Mouse (Mus musculus) T-helper 1 cell (primary cell): ENCODE measurements around the gene Krt24.

Experiments used
- in situ Hi-C: fragments of 300-600 bp; cut with MboI, MseI; formaldehyde crosslinking; loops from one replicate; pipeline ENCODE4 v1.15.1; 2025; ENCODE audit warnings: high pct_unique_total_duplicates

The Krt24 gene

DNA sequence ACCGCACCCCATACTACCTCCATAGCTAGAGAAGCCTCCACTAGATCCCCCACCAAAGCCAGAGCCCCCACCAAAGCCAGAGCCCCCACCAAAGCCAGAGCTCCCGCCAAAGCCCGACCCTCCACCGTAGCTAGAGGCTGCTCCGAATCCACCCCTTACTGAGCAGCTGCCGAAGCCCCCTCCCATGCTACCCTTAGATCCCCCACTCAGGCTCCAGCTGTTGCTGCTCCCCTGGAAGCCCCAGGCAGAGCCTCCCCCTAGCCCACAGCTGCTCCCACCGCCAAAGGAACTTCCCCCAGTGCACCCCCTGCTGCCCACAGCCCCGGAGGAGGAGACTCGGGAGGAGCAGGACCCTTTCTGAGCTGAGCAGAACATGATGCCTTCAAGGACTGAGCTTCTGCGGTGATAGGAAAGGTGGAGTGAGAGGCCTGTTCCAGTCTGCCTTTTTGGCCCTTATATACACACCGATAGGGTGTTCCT lies at the start of gene Krt24:
Gene Krt24 (minus strand): TSS at position 430 of the 480 bp plus-strand sequence.
- in situ Hi-C loops, result no loop called here

DNA sequence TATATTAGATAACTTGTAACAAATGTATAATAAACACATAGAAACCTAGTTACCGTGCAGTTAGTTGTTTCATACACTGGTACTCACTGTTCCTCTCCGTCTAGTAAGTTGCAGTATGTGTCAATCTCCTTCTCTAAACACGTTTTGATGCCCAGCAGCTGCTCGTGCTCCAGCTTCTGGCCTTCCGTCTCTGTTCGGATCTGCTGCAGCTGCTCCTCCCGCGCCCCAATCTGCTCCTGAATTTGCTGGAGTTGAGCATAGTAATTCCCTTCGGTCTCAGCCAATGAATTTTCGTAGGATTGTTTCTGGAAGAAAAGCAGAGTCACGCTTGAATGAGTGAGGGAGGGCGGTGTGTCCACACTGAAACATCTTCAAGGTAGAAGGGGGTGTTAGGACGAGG lies 48.4 kb upstream of the Krt24 start:
- in situ Hi-C loops, result no loop called here

DNA sequence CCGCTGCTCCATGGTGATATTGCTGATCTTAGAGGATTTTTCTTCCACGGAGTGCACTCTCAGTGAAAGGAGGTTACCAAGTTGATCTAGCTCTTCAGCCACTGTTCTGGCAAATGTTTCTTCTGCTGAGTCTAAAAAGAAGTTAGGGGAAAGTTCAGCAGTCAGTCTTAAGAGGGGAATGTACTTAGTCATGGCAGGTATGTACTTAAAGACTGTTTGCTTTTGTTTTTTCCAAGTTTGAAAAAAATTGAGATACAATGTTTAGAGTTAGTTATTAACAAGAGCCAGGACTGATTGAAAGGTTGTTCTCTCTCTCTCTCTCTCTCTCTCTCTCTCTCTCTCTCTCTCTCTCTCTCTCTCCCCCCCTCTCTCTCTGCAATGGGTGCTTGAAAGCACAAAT lies 44.6 kb upstream of the Krt24 start:
- in situ Hi-C loops, result no loop called here

DNA sequence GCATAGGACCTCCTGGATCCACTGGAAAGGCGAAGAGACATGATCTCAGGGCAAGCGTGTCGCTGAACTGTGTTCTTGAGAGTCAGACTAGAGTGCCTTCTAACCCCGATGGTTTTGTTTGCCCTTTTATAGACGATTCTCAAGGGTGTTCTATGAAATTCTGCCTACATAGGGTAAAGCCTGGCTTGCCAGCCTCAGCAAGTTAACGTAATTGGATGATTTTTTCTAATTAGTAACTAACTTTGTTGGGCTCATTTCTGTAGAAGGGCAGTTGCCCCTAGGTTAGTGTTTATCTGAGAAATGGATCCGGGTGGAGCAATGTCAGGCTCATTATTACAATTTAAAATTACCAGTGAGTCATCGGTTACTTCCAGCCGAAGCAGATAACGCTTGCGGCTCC lies 37.8 kb upstream of the Krt24 start, which contains the start of gene Krt25:
Gene Krt25 (minus strand): TSS at position 101 of the 400 bp plus-strand sequence.
- in situ Hi-C loops, result no loop called here

DNA sequence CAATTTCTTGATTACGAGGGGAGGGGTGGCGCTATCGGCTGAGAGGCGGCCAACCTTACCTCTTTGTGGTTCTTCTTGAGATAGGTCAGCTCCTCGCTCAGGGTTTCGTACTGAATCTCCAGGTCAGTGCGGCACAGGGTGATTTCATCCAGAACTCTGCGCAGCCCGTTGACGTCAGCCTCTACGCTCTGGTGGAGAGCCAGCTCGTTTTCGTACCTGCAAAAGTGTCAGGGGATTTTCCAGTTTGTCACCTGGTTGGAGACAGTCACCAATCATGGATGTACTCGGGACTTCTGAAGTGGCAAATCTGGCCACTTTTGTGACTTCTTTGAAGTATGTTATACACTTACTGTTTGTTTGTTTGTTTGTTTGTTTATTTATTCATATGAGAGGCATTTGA lies 36.0 kb upstream of the Krt24 start:
- in situ Hi-C loops, result no loop called here

DNA sequence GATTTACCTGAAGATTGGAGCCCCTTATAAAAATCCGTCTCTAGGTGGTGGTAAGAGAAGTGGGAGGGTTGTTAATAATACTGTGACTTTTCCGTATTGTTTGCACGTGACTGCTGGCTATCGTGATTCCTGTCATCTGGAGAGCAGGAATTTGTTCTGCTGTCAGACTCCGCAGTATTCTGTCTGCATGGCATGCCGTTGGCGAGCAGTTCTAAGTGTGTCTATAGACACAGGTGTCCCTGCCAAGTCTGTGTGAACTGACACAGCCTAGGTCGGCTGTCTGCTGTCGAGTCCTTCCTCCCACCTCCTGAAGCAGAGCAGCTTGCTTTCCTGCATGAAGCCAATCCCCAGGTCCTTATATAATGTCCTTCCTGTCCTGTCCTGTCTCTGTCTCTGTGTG lies 34.1 kb upstream of the Krt24 start:
- in situ Hi-C loops, result no loop called here

DNA sequence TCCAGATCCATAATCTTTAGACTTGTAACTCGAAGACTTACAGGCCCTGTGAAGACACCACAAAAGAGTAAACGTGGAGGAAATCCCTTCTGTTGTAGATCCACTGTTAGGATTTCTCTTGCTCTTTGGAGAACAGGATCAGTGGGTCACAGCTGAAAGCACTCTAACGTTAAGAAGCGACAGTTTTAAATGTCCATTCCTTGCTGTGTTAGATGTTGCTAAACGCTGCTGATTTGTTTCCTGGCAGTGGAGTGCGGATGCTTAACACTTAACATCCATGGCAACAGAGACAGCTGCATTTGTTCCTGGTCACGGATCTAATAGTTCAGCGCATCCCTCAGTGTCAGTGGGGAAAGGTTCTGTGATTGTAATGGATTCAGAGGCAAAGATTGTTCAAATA lies 31.5 kb upstream of the Krt24 start:
- in situ Hi-C loops, result no loop called here

DNA sequence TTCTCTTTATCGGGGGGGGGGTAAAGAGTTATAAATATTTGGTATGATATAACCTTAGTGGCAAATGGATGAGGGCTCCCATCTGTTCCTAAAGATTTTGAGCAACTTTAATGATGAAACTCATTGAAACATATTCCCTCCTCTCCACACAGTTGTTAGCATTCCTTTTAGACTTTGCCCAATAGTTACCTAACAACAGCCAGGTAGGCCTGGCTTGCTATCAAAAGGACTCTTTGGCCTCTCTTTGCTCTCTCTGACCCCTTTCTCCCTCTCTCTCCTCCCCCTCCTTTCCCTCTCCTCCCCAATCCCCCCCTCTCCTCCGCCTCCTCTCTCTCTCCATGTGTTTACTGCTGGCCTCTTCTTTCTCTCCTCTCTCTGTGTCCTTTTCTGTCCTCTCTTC lies 29.5 kb upstream of the Krt24 start:
- in situ Hi-C loops, result no loop called here

DNA sequence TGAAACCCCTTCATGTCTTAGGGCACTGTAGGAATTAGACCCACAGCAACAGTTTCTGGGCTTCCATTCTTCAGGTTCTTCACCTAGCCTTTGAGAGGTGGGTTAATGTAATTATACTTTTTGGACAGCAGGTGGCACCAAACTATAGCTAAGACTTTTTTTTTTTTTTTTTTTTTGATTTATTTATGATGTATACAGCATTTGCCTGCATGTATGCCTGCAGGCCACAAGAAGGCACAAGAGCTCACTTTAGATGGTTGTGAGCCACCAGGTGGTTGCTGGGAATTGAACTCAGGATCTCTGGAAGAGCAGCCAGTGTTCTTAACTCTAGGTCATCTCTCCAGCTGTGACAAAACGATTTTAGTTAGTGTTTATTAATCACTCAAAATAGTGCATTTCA lies 25.8 kb upstream of the Krt24 start:
- in situ Hi-C loops, result no loop called here

DNA sequence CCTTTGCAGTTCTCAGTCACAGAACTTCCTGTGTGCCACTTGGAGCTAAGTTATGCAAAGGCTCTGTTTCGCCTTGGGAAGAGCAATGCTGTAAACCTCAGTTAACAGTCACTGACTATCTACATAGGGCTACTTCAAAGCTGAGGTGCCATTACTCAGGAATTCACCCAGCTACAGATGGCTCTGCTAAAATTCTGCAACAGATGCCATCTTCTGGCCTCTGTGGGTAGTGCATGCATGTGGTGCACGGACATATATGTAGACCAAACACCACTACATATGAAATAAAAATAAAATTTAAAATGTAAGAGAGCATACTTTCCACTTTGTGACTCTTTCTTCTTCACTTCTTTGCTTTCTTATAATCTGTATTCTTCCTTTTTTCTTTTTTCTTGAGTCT lies 22.5 kb upstream of the Krt24 start:
- in situ Hi-C loops, result no loop called here

DNA sequence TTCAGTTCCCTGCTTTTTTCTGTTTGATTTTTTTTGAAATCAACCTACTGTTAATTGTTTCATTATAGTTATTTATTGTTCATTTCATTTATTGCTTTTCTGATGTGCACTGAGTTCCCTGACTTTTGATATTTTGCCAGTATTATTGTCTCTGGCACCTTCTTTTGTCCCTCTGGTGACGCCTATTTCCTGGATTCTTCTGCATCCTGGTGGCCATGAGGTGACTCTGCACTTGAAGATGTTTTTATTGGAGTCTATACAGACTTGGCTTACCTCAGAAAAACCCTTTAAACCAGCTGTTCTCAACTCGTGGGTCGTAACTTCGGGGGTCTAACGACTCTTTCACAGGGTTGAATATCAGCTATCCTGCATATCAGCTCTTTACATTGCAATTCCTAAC lies 10.0 kb upstream of the Krt24 start:
- in situ Hi-C loops, result no loop called here

DNA sequence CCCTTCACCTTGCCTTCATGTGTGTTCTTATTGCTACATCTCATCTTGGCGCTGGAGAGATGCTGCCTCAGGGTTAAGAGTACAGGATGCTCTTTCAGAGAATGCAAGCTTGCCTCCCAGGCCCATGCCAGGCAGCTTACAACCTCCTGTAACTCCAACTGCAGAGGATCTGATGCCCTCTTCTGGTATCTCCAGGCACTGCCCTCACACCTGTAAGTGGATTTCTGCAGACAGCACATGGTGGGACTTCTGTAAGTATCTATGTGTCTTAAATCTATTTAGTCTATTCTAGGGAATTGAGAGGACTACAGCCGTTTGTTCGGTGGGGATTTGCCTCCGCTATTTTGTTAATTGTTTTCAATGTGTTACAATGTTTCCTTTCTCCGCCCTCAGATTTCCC lies 7.8 kb upstream of the Krt24 start:
- in situ Hi-C loops, result loop anchor here (5.0 kb wide), 2 partner anchors 46 to 96 kb away; no protein-coding TSS in a partner anchor

DNA sequence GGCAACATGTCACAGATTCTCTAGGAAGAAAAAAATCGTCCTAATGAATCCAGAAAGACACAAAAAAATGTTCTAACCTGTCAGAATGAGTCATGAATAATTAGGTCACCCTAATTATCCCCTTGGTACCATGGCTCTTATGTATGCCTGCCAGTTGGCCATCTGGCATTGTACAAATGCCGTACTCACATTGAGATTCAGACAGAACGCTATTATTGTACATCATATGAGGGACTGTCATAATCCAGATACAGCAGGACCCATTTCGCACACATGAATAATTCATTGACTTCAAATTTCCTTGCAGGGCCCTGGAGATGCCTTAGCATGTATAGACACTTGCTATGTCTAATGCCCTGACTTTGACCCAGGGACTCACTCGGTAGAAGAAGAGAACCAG lies 1.1 kb downstream of the Krt24 start:
- in situ Hi-C loops, result no loop called here

DNA sequence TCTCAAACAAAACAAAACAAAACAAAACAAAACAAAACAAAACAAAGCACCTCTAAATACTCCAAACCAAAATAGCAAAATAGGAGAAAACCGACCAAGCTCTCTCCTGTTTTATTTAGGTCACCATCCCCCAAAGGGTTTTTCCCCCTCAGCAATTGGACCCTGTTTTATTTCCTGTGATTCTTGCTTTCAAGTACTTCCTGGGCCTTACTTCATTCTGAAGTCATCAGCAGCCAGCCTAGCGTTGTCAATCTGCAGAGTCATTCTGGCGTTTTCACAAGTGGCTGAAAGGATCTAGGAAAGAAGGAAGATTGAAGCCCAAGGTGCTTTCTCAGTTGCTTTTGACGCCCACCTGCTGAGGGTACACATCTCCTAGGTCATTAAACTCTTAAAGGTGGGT lies 1.7 kb downstream of the Krt24 start:
- in situ Hi-C loops, result no loop called here

DNA sequence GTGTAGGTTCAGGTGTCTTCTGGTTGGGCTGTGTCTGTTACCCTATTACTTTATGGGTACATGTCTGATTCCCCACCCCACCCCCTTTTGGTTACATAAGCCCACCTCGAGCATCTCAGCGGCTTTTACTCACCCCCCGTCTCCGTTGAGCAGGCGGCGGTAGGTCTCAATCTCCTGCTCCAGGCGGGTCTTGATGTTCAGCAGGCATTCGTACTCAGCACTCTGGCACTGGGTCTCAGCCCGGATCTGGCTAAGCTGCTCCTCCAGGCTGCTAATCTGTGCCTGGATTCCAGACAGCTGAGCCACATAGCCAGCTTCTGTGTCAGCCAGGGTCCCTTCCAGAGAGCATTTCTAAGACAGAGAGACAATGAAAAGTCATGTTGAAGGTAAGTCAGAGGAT lies 3.9 kb downstream of the Krt24 start:
- in situ Hi-C loops, result no loop called here

DNA sequence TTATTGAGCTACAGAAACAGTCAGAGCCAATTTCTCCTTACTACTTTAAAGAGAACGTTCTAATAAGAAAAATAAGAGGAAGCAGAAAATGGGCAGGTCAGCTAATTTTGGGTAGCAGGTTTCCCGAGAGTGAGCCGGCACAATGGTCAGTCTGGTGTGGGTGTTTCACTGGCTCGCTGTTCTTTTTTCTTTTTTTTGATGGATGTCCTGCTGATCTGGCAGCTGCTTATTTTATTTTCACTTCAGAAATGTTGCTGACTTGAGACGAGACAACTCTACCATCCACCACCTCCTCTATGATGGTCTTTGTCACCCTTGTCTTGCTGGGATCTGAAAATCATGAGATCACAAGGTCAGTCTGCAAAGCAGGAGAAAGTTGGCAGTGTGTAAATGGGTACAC lies 5.1 kb downstream of the Krt24 start:
- in situ Hi-C loops, result no loop called here

DNA sequence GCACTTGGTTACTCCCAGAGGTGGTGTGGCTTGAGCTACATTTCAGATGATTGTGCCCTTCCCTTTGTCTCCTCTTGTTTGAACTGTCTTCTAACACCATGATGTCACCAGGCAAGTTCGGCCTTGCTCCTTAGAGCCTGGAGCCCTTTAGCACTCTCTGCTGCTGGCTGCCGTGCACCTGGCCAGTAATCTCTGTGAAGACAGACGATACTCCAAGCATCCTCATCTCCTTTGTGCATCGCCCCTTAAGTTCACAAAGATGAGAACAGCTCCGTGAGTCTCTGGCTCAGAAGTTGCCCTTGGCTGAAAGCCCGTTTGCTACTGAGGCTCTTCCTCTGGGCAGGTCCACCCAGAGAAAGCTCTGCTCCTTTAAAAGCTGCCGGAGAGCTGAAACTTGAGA lies 8.3 kb downstream of the Krt24 start:
- in situ Hi-C loops, result no loop called here

DNA sequence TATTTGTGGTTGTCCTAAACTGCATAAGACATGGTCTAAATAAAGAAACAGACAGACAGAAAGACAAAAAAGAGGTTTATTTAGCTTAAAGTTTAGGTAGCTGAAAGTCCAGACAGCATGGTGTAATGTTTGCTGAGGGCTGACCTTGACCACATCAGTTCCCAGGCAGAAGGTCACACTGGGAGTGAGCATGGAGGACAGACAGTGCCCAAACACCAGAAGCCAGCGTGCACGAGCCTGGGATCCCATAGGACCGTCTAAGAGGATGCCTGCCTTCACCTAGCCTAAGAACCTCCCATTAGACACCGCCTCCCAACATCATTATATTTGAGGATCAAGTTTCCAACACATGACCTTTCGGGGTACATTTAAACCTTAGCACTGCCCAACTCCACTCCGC lies 9.4 kb downstream of the Krt24 start:
- in situ Hi-C loops, result no loop called here

DNA sequence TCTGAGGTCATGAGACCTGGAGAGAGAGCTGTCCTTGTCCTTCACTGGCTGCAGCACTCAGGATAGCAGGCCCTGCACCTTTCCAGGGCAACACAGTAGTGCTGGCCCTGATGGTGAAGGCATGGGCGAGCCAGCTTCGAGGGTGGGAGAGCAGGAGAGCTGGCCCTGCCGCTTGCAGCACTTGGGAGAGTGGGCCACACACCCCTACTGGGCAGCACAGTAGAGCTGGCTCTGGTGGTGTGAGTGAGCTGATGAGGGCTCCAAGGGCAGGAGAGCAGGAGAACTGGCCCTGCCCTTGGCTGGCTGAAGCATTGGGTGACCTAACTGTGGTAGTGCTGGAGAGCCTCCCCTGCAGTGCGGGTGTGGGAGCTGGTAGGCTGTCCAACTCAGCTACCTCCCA lies 12.3 kb downstream of the Krt24 start:
- in situ Hi-C loops, result no loop called here

DNA sequence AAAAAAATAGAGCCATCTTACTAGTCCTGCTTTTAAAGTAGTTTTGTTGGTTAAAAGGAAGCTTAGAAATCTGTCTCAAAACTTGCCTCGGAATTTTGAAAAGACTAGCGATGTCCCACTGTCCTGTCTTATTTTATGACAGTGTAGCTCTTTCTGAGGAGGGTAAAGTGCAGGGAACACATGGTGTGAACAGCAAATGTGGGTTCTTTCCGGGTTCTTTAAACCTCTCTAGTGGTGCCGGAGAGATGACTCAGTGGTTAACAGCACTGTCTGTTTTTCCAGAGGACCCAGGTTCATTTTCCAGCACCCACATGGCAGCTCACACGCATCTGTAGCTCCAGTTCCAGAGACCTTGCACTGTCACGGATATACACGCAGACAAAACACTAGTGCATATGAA lies 15.9 kb downstream of the Krt24 start:
- in situ Hi-C loops, result no loop called here

DNA sequence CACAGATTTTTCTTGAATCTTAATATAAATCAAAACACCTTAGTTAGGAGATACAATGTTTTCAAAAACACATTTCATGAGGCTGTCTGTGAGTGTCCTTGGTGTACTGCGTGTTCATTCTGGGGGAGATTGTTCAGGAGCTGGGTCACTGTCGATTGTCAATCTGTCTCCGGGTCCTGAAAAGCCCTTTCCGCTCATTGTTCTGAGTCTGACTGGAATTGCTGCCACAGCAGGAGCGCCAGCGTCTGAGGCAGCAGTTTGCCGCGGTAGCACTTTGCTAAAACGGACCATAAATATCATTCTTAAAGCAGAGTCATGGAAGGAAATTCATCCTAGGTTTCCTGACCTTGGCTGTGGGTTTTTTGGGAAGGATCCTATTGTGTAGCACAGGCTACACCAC lies 19.3 kb downstream of the Krt24 start:
- in situ Hi-C loops, result no loop called here

DNA sequence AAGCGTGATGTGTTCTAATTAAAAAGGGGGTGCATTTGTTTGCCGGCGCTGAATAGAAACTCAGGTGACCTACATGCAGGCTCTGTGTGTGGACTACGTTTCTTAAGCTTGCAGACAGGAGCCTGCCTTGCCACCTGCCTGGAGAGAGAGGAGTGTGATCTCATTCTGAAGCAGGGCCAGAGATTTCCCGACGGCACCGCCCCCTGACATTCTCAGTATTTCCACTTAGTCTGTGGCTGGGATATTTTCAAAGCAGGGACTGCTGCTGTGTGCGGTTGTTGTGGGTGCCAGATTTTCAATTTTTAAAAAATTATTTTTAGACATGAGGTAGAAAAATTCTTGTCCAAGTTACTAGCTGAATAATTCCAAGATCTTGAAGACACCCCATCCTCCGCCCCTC lies 19.8 kb downstream of the Krt24 start:
- in situ Hi-C loops, result no loop called here

DNA sequence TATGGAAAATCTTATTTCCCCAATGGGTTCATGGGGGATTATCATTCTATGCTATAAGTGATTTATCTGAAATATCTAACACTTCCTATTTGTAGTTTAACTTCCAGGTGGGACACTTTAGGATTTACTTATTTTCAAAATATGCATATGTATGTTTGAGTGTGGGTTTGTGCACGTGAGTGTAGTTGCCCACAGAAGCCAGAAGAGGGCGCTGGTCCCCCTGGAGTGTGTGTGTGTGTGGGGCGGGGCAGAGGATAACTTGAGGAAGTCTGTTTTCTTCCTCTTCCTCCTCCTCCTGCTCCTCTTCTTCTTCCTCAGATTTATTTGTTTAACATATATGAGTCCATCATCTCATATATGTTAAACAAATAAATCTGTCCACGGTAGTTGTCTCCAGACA lies 28.8 kb downstream of the Krt24 start:
- in situ Hi-C loops, result no loop called here

DNA sequence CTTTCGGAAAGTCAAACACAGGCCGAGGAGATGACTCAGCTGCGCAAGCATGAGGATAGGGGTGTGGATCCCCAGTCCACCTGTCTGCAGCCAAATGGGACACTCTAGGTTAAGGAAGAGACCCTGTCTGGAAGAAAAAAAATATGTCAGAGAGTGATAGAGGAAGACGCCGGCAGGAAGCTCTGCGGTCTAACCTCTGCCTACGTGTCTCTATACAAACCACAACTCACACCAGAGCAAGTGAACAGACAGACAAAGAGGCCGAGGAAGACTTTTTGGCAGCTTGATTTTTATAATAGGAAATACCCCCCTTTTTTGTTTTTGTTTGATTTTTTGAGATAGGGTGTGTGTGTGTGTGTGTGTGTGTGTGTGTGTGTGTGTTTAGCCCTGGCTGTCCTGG lies 29.7 kb downstream of the Krt24 start:
- in situ Hi-C loops, result no loop called here

DNA sequence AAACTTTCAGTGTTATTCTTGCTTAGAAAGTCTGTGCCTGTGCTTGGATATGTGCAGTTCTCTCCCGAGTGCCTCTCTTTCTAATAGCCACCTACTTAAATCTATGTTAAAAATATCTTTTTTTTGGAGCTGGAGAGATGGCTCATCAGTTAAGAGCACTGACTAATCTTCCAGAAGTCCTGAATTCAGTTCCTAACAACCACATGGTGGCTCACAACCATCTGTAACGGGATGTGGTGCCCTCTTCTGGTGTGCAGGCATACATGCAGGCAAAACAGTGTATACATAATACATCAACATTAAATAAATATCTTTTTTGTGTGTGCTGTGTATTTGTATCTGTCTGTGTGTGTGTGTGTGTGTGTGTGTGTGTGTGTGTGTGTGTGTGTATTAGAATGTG lies 31.2 kb downstream of the Krt24 start:
- in situ Hi-C loops, result no loop called here
